Mouse (Mus musculus) G1E (cell line): ENCODE results near the gene Kbtbd13. TPM values are rescaled to one million over a fixed set of nuclear protein-coding genes. Genes with fewer than 3 reads are reported as not detected.
A peak's percentile ranks its signal among the peaks of the same experiment; 100 is the strongest.

ENCODE experiments used
- ATAC-seq: 2 replicates; pipeline ENCODE4 v1.8.0; 2016; ENCODE audit warnings: mild to moderate bottlenecking; ENCODE audit not compliant: insufficient number of reproducible peaks, poor library complexity, low FRiP score, severe bottlenecking; ENCODE audit errors: extremely low read depth
- DNase-seq: peaks from one replicate; pipeline ENCODE4 v3.0.0; 2012; ENCODE audit warnings: low spot score
- H3K27me3 ChIP-seq: 2 replicates; pipeline ENCODE4 v1.6.1; 2012; ENCODE audit warnings: mild to moderate bottlenecking, low read length, inconsistent platforms; ENCODE audit not compliant: insufficient read depth
- H3K36me3 ChIP-seq: replicated peaks from 2 replicates; pipeline ENCODE3; 2012; ENCODE audit warnings: mild to moderate bottlenecking, inconsistent platforms
- H3K4me1 ChIP-seq: 2 replicates; pipeline ENCODE4 v1.6.1; 2012; ENCODE audit warnings: low read depth, low read length, inconsistent platforms, mixed read lengths; ENCODE audit not compliant: insufficient read depth
- H3K4me3 ChIP-seq: 2 replicates; pipeline ENCODE4 v1.5.1; 2012; ENCODE audit warnings: low read depth, mild to moderate bottlenecking, inconsistent platforms, low read length, moderate library complexity, mixed read lengths
- H3K9me3 ChIP-seq: replicated peaks from 2 replicates; pipeline ENCODE4 v1.6.1; 2012; ENCODE audit warnings: inconsistent platforms
- CTCF ChIP-seq: IDR thresholded peaks from 2 replicates; pipeline ENCODE4 v1.5.1; 2012; ENCODE audit warnings: low read depth, low read length, inconsistent platforms, mixed read lengths
- GATA1 ChIP-seq: IDR thresholded peaks from 2 replicates; pipeline ENCODE4 v1.6.1; 2012; ENCODE audit warnings: borderline replicate concordance, low read length, inconsistent platforms, mixed read lengths
- GATA2 ChIP-seq: IDR thresholded peaks from 2 replicates; pipeline ENCODE4 v1.6.1; 2012; ENCODE audit warnings: low read depth, low read length, inconsistent platforms, borderline replicate concordance
- POLR2AphosphoS5 ChIP-seq: IDR thresholded peaks from 2 replicates; pipeline ENCODE4 v1.6.1; 2012; ENCODE audit warnings: low read depth, low read length, inconsistent platforms; ENCODE audit not compliant: insufficient replicate concordance
- TAL1 ChIP-seq: conservative IDR thresholded peaks from 2 replicates; pipeline ENCODE4 v1.6.1; 2012; ENCODE audit warnings: low read depth, low read length, inconsistent platforms, mixed read lengths
- polyA plus RNA-seq: library from polyadenylated mRNA; stranded (reverse); fragments of >175 nt; gene quantifications from 2 replicates; pipeline ENCODE4 v1.2.3, GENCODE M21; 2012
- total RNA-seq, 2 experiments: library from RNA; stranded (forward) in 1 of 2; stranded (reverse) in 1 of 2; fragments of 200-1000 nt in 1 of 2; fragments of >200 nt in 1 of 2; fragmentation: Nextera tagmentation in 1 of 2; gene quantifications; 2 replicates each; pipeline ENCODE4 v1.2.3; 2014 to 2017

Gene Kbtbd13
- total and polyA plus RNA-seq, 3 experiments, result not detected

- TF ChIP-seq CTCF, result no peak
- no peak for TF ChIP-seq GATA2
- no peaks in the 10 kb centered on the region for H3K36me3 ChIP-seq
- no peaks in the 10 kb centered on the region for H3K9me3 ChIP-seq
- no peaks in the 10 kb centered on the region for H3K4me1 ChIP-seq
- DNase-seq, result no peak
- no peak for ATAC-seq
- no peak overlapping the region for H3K4me3 ChIP-seq
- H3K27me3 ChIP-seq, result peaks cover 29% of the 10 kb centered on the region
These were observed 13.1 kb upstream of the Kbtbd13 start for GRCm38 (mm10) chr9:65404331-65405183.

- TF ChIP-seq POLR2AphosphoS5, result no peak
- TF ChIP-seq CTCF, result no peak
- no peak for TF ChIP-seq GATA2
- no peak for TF ChIP-seq TAL1
- Histone ChIP-seq H3K9me3 (no peaks in the 10 kb centered on the region), H3K36me3 (no peaks in the 10 kb centered on the region), H3K4me1 (peaks cover 7% of the 10 kb centered on the region), H3K27me3 (peaks cover 39% of the 10 kb centered on the region), H3K4me3 (no peak overlapping the region)
- ATAC-seq (no peak), DNase-seq (no peak)
These were observed 8.5 kb upstream of the Kbtbd13 start for GRCm38 (mm10) chr9:65399934-65400333.

GRCm38 (mm10) chr9:65398279-65398678, 6.8 kb upstream of the Kbtbd13 start, which contains the start of gene Rasl12:
TSS of gene Rasl12 (plus strand) at chr9:65398506.
- H3K4me1 ChIP-seq, result peaks cover 7% of the 10 kb centered on the region
- DNase-seq, result no peak
- H3K36me3 ChIP-seq, result no peaks in the 10 kb centered on the region
- peaks cover 44% of the 10 kb centered on the region for H3K27me3 ChIP-seq
- no peak for ATAC-seq
- H3K9me3 ChIP-seq, result no peaks in the 10 kb centered on the region
- TF ChIP-seq POLR2AphosphoS5 (no peak), CTCF (no peak), TAL1 (no peak), GATA1 (no peak), GATA2 (no peak)
- H3K4me3 ChIP-seq, result no peak within 1 kb of the TSS; the same call in 1 of the 2 replicates

- H3K4me1 ChIP-seq, result peaks cover 7% of the 10 kb centered on the region
- H3K9me3 ChIP-seq, result peaks cover 5% of the 10 kb centered on the region
- DNase-seq, result no peak
- no peak overlapping the region for H3K4me3 ChIP-seq
- H3K27me3 ChIP-seq, result peaks cover 50% of the 10 kb centered on the region
- H3K36me3 ChIP-seq, result no peaks in the 10 kb centered on the region
- no peak for TF ChIP-seq GATA2
- TF ChIP-seq TAL1, result no peak
- TF ChIP-seq POLR2AphosphoS5, result no peak
- no peak for TF ChIP-seq CTCF
- TF ChIP-seq GATA1, result no peak
- no peak for ATAC-seq
These were observed 2.9 kb upstream of the Kbtbd13 start for GRCm38 (mm10) chr9:65394360-65394759.

GRCm38 (mm10) chr9:65393606-65394005, 2.2 kb upstream of the Kbtbd13 start:
- Histone ChIP-seq H3K4me1 (peaks cover 6% of the 10 kb centered on the region), H3K27me3 (peaks cover 49% of the 10 kb centered on the region), H3K36me3 (no peaks in the 10 kb centered on the region), H3K4me3 (no peak overlapping the region), H3K9me3 (peaks cover 5% of the 10 kb centered on the region)
- no peak for DNase-seq
- ATAC-seq, result no peak
- TF ChIP-seq GATA2 (no peak), CTCF (no peak), TAL1 (no peak), POLR2AphosphoS5 (no peak), GATA1 (no peak)

GRCm38 (mm10) chr9:65392638-65393364, 1.3 kb upstream of the Kbtbd13 start:
- peaks cover 41% of the 10 kb centered on the region for H3K27me3 ChIP-seq
- H3K9me3 ChIP-seq, result peaks cover 5% of the 10 kb centered on the region
- no peak overlapping the region for H3K4me3 ChIP-seq
- H3K36me3 ChIP-seq, result no peaks in the 10 kb centered on the region
- H3K4me1 ChIP-seq, result no peaks in the 10 kb centered on the region
- TF ChIP-seq GATA2, result no peak
- peak; percentile 68 for TF ChIP-seq CTCF
- DNase-seq, result peak; percentile 55
- no peak for ATAC-seq
